Mouse (Mus musculus) erythroblast, embryonic 14.5 days (primary cell): Measurements from ENCODE around the gene Slc2a3. TPM values are rescaled to one million over a fixed set of nuclear protein-coding genes. Genes with fewer than 3 reads are reported as not detected.
"Not testable (repeated sequence)": the region's sequence is repeated elsewhere in the genome, so short reads cannot be mapped to it uniquely, and the experiment has no call there.

Source experiments
- H3K27me3 ChIP-seq: 2 replicates; pipeline ENCODE4 v1.6.1; 2012; ENCODE audit warnings: inconsistent platforms; ENCODE audit not compliant: control insufficient read depth
- H3K36me3 ChIP-seq: 2 replicates; pipeline ENCODE4 v1.6.1; 2012; ENCODE audit warnings: mild to moderate bottlenecking, inconsistent platforms; ENCODE audit not compliant: control insufficient read depth
- H3K4me1 ChIP-seq: 2 replicates; pipeline ENCODE4 v1.6.1; 2012; ENCODE audit warnings: inconsistent platforms; ENCODE audit not compliant: control insufficient read depth
- H3K4me3 ChIP-seq: replicated peaks from 2 replicates; pipeline ENCODE3; 2012; ENCODE audit warnings: moderate library complexity, mild to moderate bottlenecking, inconsistent platforms
- H3K9me3 ChIP-seq: 2 replicates; pipeline ENCODE4 v1.6.1; 2012; ENCODE audit warnings: low read length, inconsistent platforms, mixed read lengths; ENCODE audit not compliant: control insufficient read depth
- GATA1 ChIP-seq: IDR thresholded peaks from 2 replicates; pipeline ENCODE4 v1.6.1; 2012; ENCODE audit warnings: low read length, inconsistent platforms, mixed read lengths
- TAL1 ChIP-seq: IDR thresholded peaks from 3 replicates; pipeline ENCODE4 v1.6.1; 2012; ENCODE audit warnings: low read length, inconsistent platforms, mixed read lengths
- polyA plus RNA-seq: library from polyadenylated mRNA; stranded (reverse); fragments of >175 nt; gene quantifications from 2 replicates; pipeline ENCODE4 v1.2.3, GENCODE M21; 2012

Slc2a3 gene
- polyA plus RNA-seq, 1 experiment, result 0.48 TPM

GRCm38 (mm10) chr6:122782164-122782563 is 19.3 kb downstream of the Slc2a3 start:
- TF ChIP-seq GATA1 (no peak), TAL1 (no peak)
- no peak overlapping the region for H3K4me3 ChIP-seq
- no peaks in the 10 kb centered on the region for H3K27me3 ChIP-seq
- peaks cover 6% of the 10 kb centered on the region for H3K36me3 ChIP-seq
- no peaks in the 10 kb centered on the region for H3K9me3 ChIP-seq
- peaks cover 17% of the 10 kb centered on the region for H3K4me1 ChIP-seq

GRCm38 (mm10) chr6:122781167-122781566 is 20.3 kb downstream of the Slc2a3 start:
- Histone ChIP-seq H3K27me3 (no peaks in the 10 kb centered on the region), H3K4me3 (no peak overlapping the region), H3K4me1 (peaks cover 17% of the 10 kb centered on the region), H3K36me3 (peaks cover 6% of the 10 kb centered on the region), H3K9me3 (no peaks in the 10 kb centered on the region)
- TF ChIP-seq GATA1, result no peak
- no peak for TF ChIP-seq TAL1

- H3K4me1 ChIP-seq, result peaks cover 13% of the 10 kb centered on the region
- no peak overlapping the region for H3K4me3 ChIP-seq
- H3K27me3 ChIP-seq, result no peaks in the 10 kb centered on the region
- H3K36me3 ChIP-seq, result peaks cover 6% of the 10 kb centered on the region
- H3K9me3 ChIP-seq, result no peaks in the 10 kb centered on the region
- TF ChIP-seq GATA1 (no peak), TAL1 (no peak)
These were observed 21.5 kb downstream of the Slc2a3 start for GRCm38 (mm10) chr6:122779916-122780315.

- no peaks in the 10 kb centered on the region for H3K27me3 ChIP-seq
- H3K36me3 ChIP-seq, result no peaks in the 10 kb centered on the region; the same call in 1 of the 2 replicates
These were observed 25.4 kb downstream of the Slc2a3 start for GRCm38 (mm10) chr6:122776040-122776439.

GRCm38 (mm10) chr6:122774345-122774744 is 27.1 kb downstream of the Slc2a3 start:
- TF ChIP-seq GATA1 (no peak), TAL1 (no peak)
- H3K4me1 ChIP-seq, result no peaks in the 10 kb centered on the region; the same call in 1 of the 2 replicates
- no peak overlapping the region for H3K4me3 ChIP-seq
- no peaks in the 10 kb centered on the region for H3K27me3 ChIP-seq
- H3K9me3 ChIP-seq, result no peaks in the 10 kb centered on the region
- H3K36me3 ChIP-seq, result no peaks in the 10 kb centered on the region

More at GRCm38 (mm10) chr6:122776040-122776439, 25.4 kb downstream of the Slc2a3 start:
- TF ChIP-seq TAL1 (no peak), GATA1 (no peak)
- no peaks in the 10 kb centered on the region for H3K9me3 ChIP-seq
- H3K4me1 ChIP-seq, result no peaks in the 10 kb centered on the region; the same call in 1 of the 2 replicates
- H3K4me3 ChIP-seq, result no peak overlapping the region

- Histone ChIP-seq H3K36me3 (no peaks in the 10 kb centered on the region), H3K9me3 (no peaks in the 10 kb centered on the region), H3K4me3 (no peak overlapping the region), H3K4me1 (no peaks in the 10 kb centered on the region; the same call in 1 of the 2 replicates), H3K27me3 (no peaks in the 10 kb centered on the region)
- TF ChIP-seq GATA1 (no peak), TAL1 (no peak)
These were observed 28.7 kb downstream of the Slc2a3 start for GRCm38 (mm10) chr6:122772701-122773100.

GRCm38 (mm10) chr6:122770760-122771315 is 30.6 kb downstream of the Slc2a3 start:
- H3K4me1 ChIP-seq, result peaks cover 8% of the 10 kb centered on the region
- H3K4me3 ChIP-seq, result no peak overlapping the region
- TF ChIP-seq GATA1, result no peak
- no peak for TF ChIP-seq TAL1
- no peaks in the 10 kb centered on the region for H3K9me3 ChIP-seq
- H3K27me3 ChIP-seq, result no peaks in the 10 kb centered on the region
- no peaks in the 10 kb centered on the region for H3K36me3 ChIP-seq

GRCm38 (mm10) chr6:122769771-122770759 is 31.4 kb downstream of the Slc2a3 start:
- no peaks in the 10 kb centered on the region for H3K9me3 ChIP-seq
- H3K36me3 ChIP-seq, result no peaks in the 10 kb centered on the region
- H3K4me1 ChIP-seq, result peaks cover 15% of the 10 kb centered on the region
- TF ChIP-seq TAL1 (no peak), GATA1 (no peak)
- H3K27me3 ChIP-seq, result peaks cover under 1% of the 10 kb centered on the region; the same call in 1 of the 2 replicates
- no peak overlapping the region for H3K4me3 ChIP-seq

- Histone ChIP-seq H3K27me3 (peaks cover 12% of the 10 kb centered on the region; the same call in 1 of the 2 replicates), H3K4me1 (peaks cover 33% of the 10 kb centered on the region), H3K4me3 (no peak overlapping the region), H3K9me3 (no peaks in the 10 kb centered on the region), H3K36me3 (no peaks in the 10 kb centered on the region)
- no peak for TF ChIP-seq GATA1
- TF ChIP-seq TAL1, result no peak
These were observed 33.2 kb downstream of the Slc2a3 start for GRCm38 (mm10) chr6:122768256-122768655.

- peaks cover 12% of the 10 kb centered on the region; the same call in 1 of the 2 replicates for H3K27me3 ChIP-seq
- peaks cover 46% of the 10 kb centered on the region for H3K4me1 ChIP-seq
- H3K4me3 ChIP-seq, H3K9me3 ChIP-seq, H3K36me3 ChIP-seq: not testable (repeated sequence)
These were observed 34.4 kb downstream of the Slc2a3 start for GRCm38 (mm10) chr6:122767012-122767411.
